ENCODE assay signal across 13 mouse cellular contexts in the genomic region with DNA sequence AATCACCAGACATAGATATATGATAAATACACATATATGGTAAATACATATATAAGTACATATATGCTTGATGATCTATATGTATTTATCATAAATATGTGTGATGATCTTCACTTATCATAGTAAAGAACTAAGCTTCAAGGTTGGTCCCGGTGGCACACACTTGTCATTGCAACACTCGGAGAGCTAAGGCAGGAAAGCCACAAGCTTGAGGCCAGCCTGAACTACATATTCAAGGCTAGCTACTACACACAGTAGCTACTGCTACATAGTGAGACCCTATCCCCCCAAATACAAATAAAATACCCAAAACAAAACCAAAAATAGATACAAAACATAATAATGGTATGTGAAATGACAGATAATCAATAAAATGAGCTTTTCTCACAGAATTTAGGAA. TPM values are rescaled to one million over a fixed set of nuclear protein-coding genes. Genes with fewer than 3 reads are reported as not detected.
DNase-seq lines count a peak whose midpoint lies in the region; ATAC-seq and TF ChIP-seq lines count a peak whose summit lies in the region.
"Had no signal": no experiment of that assay in that cellular context is flagged by ENCODE, and none has a peak within 500 bp of the region (broad histone marks: within the 10 kb centered on the region; RNA-seq: fewer than 3 reads in every experiment).

No protein-coding gene starts in this region.

- DNase-seq in hindbrain, embryonic 14.5 days (ENCODE audit: low spot score) = no peak
- DNase-seq in hindbrain, postnatal 0 days (ENCODE audit: low spot score) = no peak
- DNase-seq in neural tube, embryonic 11.5 days (ENCODE audit: low spot score) = no peak
- DNase-seq in neural tube, embryonic 10.5 days (ENCODE audit: extremely low spot score, low spot score) = no peak
- no peak for DNase-seq in limb, embryonic 10.5 days (ENCODE audit: low spot score)
- DNase-seq in retina, postnatal 1 day = no peak
- DNase-seq in cerebellum, postnatal 14 days = no peak
- DNase-seq: adrenal gland, adult 2 months; cerebellum, adult 2 months; heart, adult 18-20 months; kidney, adult 18-20 months had no signal

- no peaks in the 10 kb centered on the region for H3K27me3 ChIP-seq in hindbrain, embryonic 14.5 days (ENCODE audit: control insufficient read depth, insufficient read depth, low read length)
- H3K27me3 ChIP-seq in hindbrain, postnatal 0 days (ENCODE audit: insufficient read depth, low read length) = no peaks in the 10 kb centered on the region
- H3K27me3 ChIP-seq in neural tube, embryonic 11.5 days (ENCODE audit: control insufficient read depth, insufficient read depth, low read length) = no peaks in the 10 kb centered on the region
- H3K27me3 ChIP-seq in limb, embryonic 10.5 days (ENCODE audit: low read depth, poor library complexity, severe bottlenecking) = no peaks in the 10 kb centered on the region
- no peaks in the 10 kb centered on the region for H3K27me3 ChIP-seq in neural tube, embryonic 13.5 days

- peak overlapping the region; percentile 57; the same call in 1 of the 2 replicates for H3K4me3 ChIP-seq in hindbrain, embryonic 14.5 days (replicated peaks; ENCODE audit: low read length)
- H3K4me3 ChIP-seq in hindbrain, postnatal 0 days (ENCODE audit: low read length) = no peak overlapping the region
- H3K4me3 ChIP-seq in neural tube, embryonic 11.5 days (ENCODE audit: low read depth, low read length) = no peak overlapping the region
- H3K4me3 ChIP-seq in limb, embryonic 10.5 days = peak overlapping the region; percentile 85; the same call in 1 of the 2 replicates
- H3K4me3 ChIP-seq in neural tube, embryonic 13.5 days = no peak overlapping the region

- H3K9me3 ChIP-seq in hindbrain, embryonic 14.5 days (ENCODE audit: control insufficient read depth, low read length) = no peaks in the 10 kb centered on the region
- H3K9me3 ChIP-seq in hindbrain, postnatal 0 days (ENCODE audit: low read length) = no peaks in the 10 kb centered on the region
- H3K9me3 ChIP-seq in neural tube, embryonic 11.5 days (ENCODE audit: control insufficient read depth, low read length) = no peaks in the 10 kb centered on the region
- no peaks in the 10 kb centered on the region for H3K9me3 ChIP-seq in limb, embryonic 10.5 days (replicated peaks)
- no peaks in the 10 kb centered on the region for H3K9me3 ChIP-seq in neural tube, embryonic 13.5 days

- H3K9ac ChIP-seq in hindbrain, embryonic 14.5 days = no peak overlapping the region
- no peak overlapping the region for H3K9ac ChIP-seq in hindbrain, postnatal 0 days (replicated peaks; ENCODE audit: low read length)
- H3K9ac ChIP-seq in neural tube, embryonic 11.5 days (ENCODE audit: low read length) = no peak overlapping the region
- no peak overlapping the region for H3K9ac ChIP-seq in neural tube, embryonic 13.5 days

- ATAC-seq in hindbrain, embryonic 14.5 days (ENCODE audit: low FRiP score) = no peak
- ATAC-seq in hindbrain, postnatal 0 days = no peak
- ATAC-seq in neural tube, embryonic 11.5 days (ENCODE audit: insufficient read depth, low FRiP score, low TSS enrichment) = no peak
- ATAC-seq in neural tube, embryonic 13.5 days (ENCODE audit: low read depth) = no peak

- peaks cover 11% of the 10 kb centered on the region for H3K4me1 ChIP-seq in hindbrain, embryonic 14.5 days (replicated peaks; ENCODE audit: control insufficient read depth, insufficient read depth, low read length)
- H3K4me1 ChIP-seq in hindbrain, postnatal 0 days (ENCODE audit: insufficient read depth, low read length) = peaks cover 11% of the 10 kb centered on the region
- peaks cover 5% of the 10 kb centered on the region; the same call in 1 of the 2 replicates for H3K4me1 ChIP-seq in neural tube, embryonic 11.5 days (ENCODE audit: control insufficient read depth, insufficient read depth, low read length)
- peaks cover 14% of the 10 kb centered on the region for H3K4me1 ChIP-seq in limb, embryonic 10.5 days
- H3K4me1 ChIP-seq in neural tube, embryonic 13.5 days (replicated peaks) = peaks cover 12% of the 10 kb centered on the region

- H3K27ac ChIP-seq in hindbrain, embryonic 14.5 days = no peak overlapping the region
- no peak overlapping the region for H3K27ac ChIP-seq in hindbrain, postnatal 0 days
- no peak overlapping the region for H3K27ac ChIP-seq in neural tube, embryonic 11.5 days (ENCODE audit: low read depth, low read length)
- no peak overlapping the region for H3K27ac ChIP-seq in limb, embryonic 10.5 days
- H3K27ac ChIP-seq in neural tube, embryonic 13.5 days (replicated peaks) = no peak overlapping the region

- H3K36me3 ChIP-seq in hindbrain, embryonic 14.5 days (replicated peaks; ENCODE audit: control insufficient read depth, insufficient read depth) = peaks cover 20% of the 10 kb centered on the region
- peaks cover 10% of the 10 kb centered on the region; the same call in 1 of the 2 replicates for H3K36me3 ChIP-seq in hindbrain, postnatal 0 days (ENCODE audit: insufficient read depth, low read length)
- H3K36me3 ChIP-seq in neural tube, embryonic 11.5 days (ENCODE audit: control insufficient read depth, insufficient read depth, low read length) = no peaks in the 10 kb centered on the region
- H3K36me3 ChIP-seq in limb, embryonic 10.5 days = peaks cover 20% of the 10 kb centered on the region
- peaks cover 19% of the 10 kb centered on the region for H3K36me3 ChIP-seq in neural tube, embryonic 13.5 days

- peak overlapping the region; percentile 62; the same call in 1 of the 2 replicates for H3K4me2 ChIP-seq in hindbrain, embryonic 14.5 days (replicated peaks)
- H3K4me2 ChIP-seq in hindbrain, postnatal 0 days (ENCODE audit: low read depth, low read length) = no peak overlapping the region
- H3K4me2 ChIP-seq in neural tube, embryonic 11.5 days (ENCODE audit: low read depth) = peak overlapping the region; percentile 70
- peak overlapping the region; percentile 72; the same call in 1 of the 2 replicates for H3K4me2 ChIP-seq in neural tube, embryonic 13.5 days

- no peak for TF ChIP-seq CTCF in hindbrain, postnatal 0 days (IDR thresholded peaks at IDR 0.05; ENCODE audit: low read depth)

- WGBS in hindbrain, embryonic 14.5 days = 82% methylated on average over 2 of the region's 2 CpGs
- 76% methylated on average over 2 of the region's 2 CpGs for WGBS in hindbrain, postnatal 0 days
- WGBS in neural tube, embryonic 11.5 days = 96% methylated on average over 2 of the region's 2 CpGs
- 88% methylated on average over 2 of the region's 2 CpGs for WGBS in limb, embryonic 10.5 days
- WGBS in neural tube, embryonic 13.5 days = 84% methylated on average over 2 of the region's 2 CpGs

RNA-seq across cellular contexts. Expression of a gene that starts 1.0 kb away (rescaled TPM):
- 14.8 and 16.9 TPM in 2 replicates for polyA plus RNA-seq in hindbrain, embryonic 14.5 days (2014; fragmentation: Nextera tagmentation; extraction: Ambion mirVana)
- total RNA-seq in hindbrain, postnatal 0 days (2014; rRNA removed) = 2.8 and 7.6 TPM in 2 replicates
- polyA plus RNA-seq in hindbrain, postnatal 0 days (2015; fragmentation: Nextera tagmentation; extraction: Ambion mirVana) = 4.9 and 6.2 TPM in 2 replicates
- 18.9 and 20.0 TPM in 2 replicates for polyA plus RNA-seq in neural tube, embryonic 11.5 days (2014; fragmentation: Nextera tagmentation; extraction: Ambion mirVana)
- polyA plus RNA-seq in limb, embryonic 10.5 days (2016; fragmentation: Nextera tagmentation; extraction: Ambion mirVana) = 19.3 and 21.3 TPM in 2 replicates
- 17.7 and 18.4 TPM in 2 replicates for polyA plus RNA-seq in neural tube, embryonic 13.5 days (2015; fragmentation: Nextera tagmentation; extraction: Ambion mirVana)

RNA-seq across cellular contexts. Expression of a gene that starts 21.1 kb away (rescaled TPM):
- 6.6 and 10.8 TPM in 2 replicates for polyA plus RNA-seq in hindbrain, embryonic 14.5 days (2014; fragmentation: Nextera tagmentation; extraction: Ambion mirVana)
- 3.9 and 7.1 TPM in 2 replicates for total RNA-seq in hindbrain, postnatal 0 days (2014; rRNA removed)
- 6.4 and 7.2 TPM in 2 replicates for polyA plus RNA-seq in hindbrain, postnatal 0 days (2015; fragmentation: Nextera tagmentation; extraction: Ambion mirVana)
- polyA plus RNA-seq in neural tube, embryonic 11.5 days (2014; fragmentation: Nextera tagmentation; extraction: Ambion mirVana) = 0.25 and 0.84 TPM in 2 replicates
- 0.13 and 0.24 TPM in 2 replicates for polyA plus RNA-seq in limb, embryonic 10.5 days (2016; fragmentation: Nextera tagmentation; extraction: Ambion mirVana)
- polyA plus RNA-seq in neural tube, embryonic 13.5 days (2015; fragmentation: Nextera tagmentation; extraction: Ambion mirVana) = 2.5 and 2.6 TPM in 2 replicates
- total RNA-seq: megakaryocyte progenitor cell, adult 5-6 weeks had no signal

RNA-seq across cellular contexts. Expression of a gene that starts 42.7 kb away (rescaled TPM):
- 73.5 and 77.2 TPM in 2 replicates for polyA plus RNA-seq in hindbrain, embryonic 14.5 days (2014; fragmentation: Nextera tagmentation; extraction: Ambion mirVana)
- 70.5 and 101 TPM in 2 replicates for total RNA-seq in hindbrain, postnatal 0 days (2014; rRNA removed)
- polyA plus RNA-seq in hindbrain, postnatal 0 days (2015; fragmentation: Nextera tagmentation; extraction: Ambion mirVana) = 112 and 113 TPM in 2 replicates
- 88.8 and 95.4 TPM in 2 replicates for polyA plus RNA-seq in neural tube, embryonic 11.5 days (2014; fragmentation: Nextera tagmentation; extraction: Ambion mirVana)
- polyA plus RNA-seq in limb, embryonic 10.5 days (2016; fragmentation: Nextera tagmentation; extraction: Ambion mirVana) = 98.8 and 126 TPM in 2 replicates
- 71.0 and 76.4 TPM in 2 replicates for polyA plus RNA-seq in neural tube, embryonic 13.5 days (2015; fragmentation: Nextera tagmentation; extraction: Ambion mirVana)

Comparison
In these comparisons a context has a peak if more than half of its experiments do, and no peak if none do; other contexts are left out.
1. H3K4me3 ChIP-seq: peak in hindbrain, embryonic 14.5 days (single experiment) and limb, embryonic 10.5 days (single experiment); none in hindbrain, postnatal 0 days (single experiment), neural tube, embryonic 11.5 days (single experiment) and neural tube, embryonic 13.5 days (single experiment).